Mouse (Mus musculus): Measurements from ENCODE around the gene Fcgr2b. TPM values are rescaled to one million over a fixed set of nuclear protein-coding genes. Genes with fewer than 3 reads are reported as not detected.
"Not testable (repeated sequence)": the region's sequence is repeated elsewhere in the genome, so short reads cannot be mapped to it uniquely, and the experiment has no call there.

Fcgr2b gene
- total RNA-seq, 2 experiments from 2014 or later: 7.0 to 11.3 TPM

- DNase-seq (ENCODE audit: low spot score in 2 of 2): no peak
These were observed 2.3 kb upstream of the Fcgr2b start for GRCm38 (mm10) chr1:170978601-170979000.

DNA sequence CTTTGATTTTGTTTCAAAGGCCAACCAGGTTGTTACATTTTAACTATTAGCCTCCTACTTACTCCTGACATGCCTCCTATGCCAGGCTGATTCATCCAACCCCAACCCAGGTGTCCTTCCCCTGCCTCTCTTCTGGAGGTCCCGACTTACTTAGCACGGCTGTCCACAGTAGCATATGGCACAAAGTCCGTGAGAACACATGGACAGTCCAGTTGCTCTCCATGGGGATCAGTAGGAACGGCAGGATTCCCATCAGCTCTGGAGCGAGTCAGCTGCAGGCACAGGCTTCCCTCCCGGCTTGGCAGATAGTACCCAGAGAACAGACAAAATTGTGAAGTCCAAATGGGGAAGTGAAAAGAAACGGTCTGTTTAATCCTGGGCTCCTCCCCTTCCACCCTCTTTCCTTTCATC lies 591 bp downstream of the Fcgr2b start:
- DNase-seq (ENCODE audit: low spot score in 2 of 2): no peak

- not testable (repeated sequence) for DNase-seq (ENCODE audit: low spot score in 2 of 2)
These were observed 997 bp downstream of the Fcgr2b start for GRCm38 (mm10) chr1:170975350-170975749.

DNA sequence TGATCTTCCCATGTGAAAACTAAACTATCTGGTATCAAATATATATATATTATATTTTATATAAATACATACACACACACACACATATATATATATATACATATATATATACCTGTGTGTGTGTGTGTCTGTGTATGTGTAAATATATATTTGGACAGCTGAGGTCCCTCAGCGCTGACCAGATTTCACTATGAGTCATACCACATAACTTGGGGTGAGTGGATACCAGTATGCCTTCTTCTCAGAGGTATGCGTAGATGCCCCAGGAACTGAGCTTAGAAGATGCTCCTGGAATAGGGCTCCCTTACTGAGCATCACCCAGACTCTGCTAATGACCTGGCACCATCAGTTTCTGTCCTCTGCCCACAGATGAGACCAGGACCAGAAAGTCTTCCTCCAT lies 1.6 kb downstream of the Fcgr2b start:
- DNase-seq (ENCODE audit: low spot score in 2 of 2): no peak

DNA sequence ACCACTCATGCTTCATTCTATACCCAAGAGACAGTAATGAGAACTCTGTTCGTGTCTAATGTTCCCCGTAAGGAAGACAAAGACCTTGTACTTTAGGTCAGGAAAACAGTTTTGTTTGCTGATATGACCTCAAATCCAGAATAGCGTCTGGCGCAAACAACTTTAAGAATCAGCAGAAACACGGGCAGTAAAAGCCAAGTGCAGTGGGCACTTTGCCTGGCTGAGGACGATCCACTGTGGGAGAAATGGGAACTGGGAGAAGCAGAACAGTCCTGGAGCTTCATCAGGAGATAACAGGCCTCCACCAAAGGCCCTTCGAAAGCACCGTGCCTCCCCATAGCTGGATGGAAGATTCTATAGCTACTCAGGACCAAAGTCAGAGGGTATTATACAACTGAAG lies 2.2 kb downstream of the Fcgr2b start:
- no peak for DNase-seq (ENCODE audit: low spot score in 2 of 2)

- DNase-seq (ENCODE audit: low spot score in 2 of 2): no peak
These were observed 3.4 kb downstream of the Fcgr2b start for GRCm38 (mm10) chr1:170972936-170973335.

- no peak for DNase-seq (ENCODE audit: low spot score in 2 of 2)
These were observed 3.9 kb downstream of the Fcgr2b start for GRCm38 (mm10) chr1:170972494-170972893.

- DNase-seq (ENCODE audit: low spot score in 2 of 2): no peak
These were observed 7.8 kb downstream of the Fcgr2b start for GRCm38 (mm10) chr1:170968576-170968975.

DNA sequence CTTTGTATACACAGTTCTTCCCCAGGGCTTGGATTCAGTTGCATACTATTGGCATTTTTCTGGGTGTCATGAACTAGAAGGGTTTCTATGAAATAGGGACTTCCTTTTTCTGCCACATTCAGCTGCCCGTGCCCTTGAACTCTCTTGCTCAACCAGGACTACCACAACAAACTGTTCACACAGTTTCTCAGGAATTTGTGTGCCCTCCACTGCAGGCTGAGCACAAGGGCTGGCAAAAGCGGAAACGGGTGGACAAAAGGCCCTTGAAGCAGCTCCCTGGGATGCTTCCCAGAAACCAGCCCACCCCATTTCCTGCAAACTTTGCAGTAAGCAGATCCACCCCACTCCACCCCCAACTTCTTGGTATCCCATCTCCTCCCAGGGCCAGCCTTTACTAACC lies 8.8 kb downstream of the Fcgr2b start:
- no peak for DNase-seq (ENCODE audit: low spot score in 2 of 2)

- no peak for DNase-seq (ENCODE audit: low spot score in 2 of 2)
These were observed 13.3 kb downstream of the Fcgr2b start for GRCm38 (mm10) chr1:170963087-170963486.

DNA sequence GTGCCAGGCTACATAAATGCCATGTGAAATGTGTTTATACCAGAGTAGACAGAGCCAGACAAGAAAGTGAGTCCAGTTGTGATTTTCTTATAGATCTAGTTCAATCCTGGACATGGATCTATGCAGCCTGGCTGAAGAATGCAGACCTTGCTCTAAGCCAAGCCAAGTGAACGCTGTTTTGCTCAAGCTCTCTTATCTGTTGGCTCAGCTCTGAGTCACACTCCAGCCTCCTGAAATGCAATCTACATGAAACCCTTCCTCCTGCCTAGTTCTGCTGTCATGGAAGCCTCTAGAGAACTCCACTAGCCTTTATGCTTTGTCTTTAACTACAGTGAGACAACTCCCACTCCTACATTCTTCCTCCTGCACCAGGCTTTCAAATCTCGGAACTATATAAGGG lies 14.0 kb downstream of the Fcgr2b start:
- no peak for DNase-seq (ENCODE audit: low spot score in 2 of 2)

- no peak for DNase-seq (ENCODE audit: low spot score in 2 of 2)
These were observed 15.2 kb downstream of the Fcgr2b start for GRCm38 (mm10) chr1:170961101-170961500.

GRCm38 (mm10) chr1:170959791-170960190 lies 16.6 kb downstream of the Fcgr2b start:
- DNase-seq (ENCODE audit: low spot score in 2 of 2): no peak

- DNase-seq (ENCODE audit: low spot score in 2 of 2): no peak
These were observed 18.1 kb downstream of the Fcgr2b start for GRCm38 (mm10) chr1:170958225-170958624.

- no peak for DNase-seq (ENCODE audit: low spot score in 2 of 2)
These were observed 23.2 kb downstream of the Fcgr2b start for GRCm38 (mm10) chr1:170953192-170953591.

DNA sequence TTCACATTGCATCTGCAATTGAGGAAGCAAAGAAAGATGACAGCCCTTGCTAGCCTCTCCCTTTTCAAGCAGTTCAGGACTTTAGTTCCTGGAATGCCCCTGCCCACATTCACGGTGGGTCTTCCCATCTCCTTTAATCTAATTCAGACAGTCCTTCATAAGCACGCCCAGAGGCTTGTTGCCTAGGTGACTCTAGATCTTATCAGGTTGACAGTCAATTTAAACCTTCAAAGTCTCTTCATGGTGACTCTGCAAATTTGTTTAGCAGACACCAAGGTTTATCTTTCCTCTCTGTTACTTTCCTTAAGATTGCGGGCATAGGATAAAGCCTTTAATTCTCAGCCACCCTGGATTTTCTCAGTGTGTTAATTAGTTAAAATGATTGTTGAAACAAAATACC lies 25.6 kb downstream of the Fcgr2b start:
- DNase-seq (ENCODE audit: low spot score in 2 of 2): no peak

GRCm38 (mm10) chr1:170944908-170945307 lies 31.4 kb downstream of the Fcgr2b start:
- DNase-seq (ENCODE audit: low spot score in 2 of 2): not testable (repeated sequence)

DNA sequence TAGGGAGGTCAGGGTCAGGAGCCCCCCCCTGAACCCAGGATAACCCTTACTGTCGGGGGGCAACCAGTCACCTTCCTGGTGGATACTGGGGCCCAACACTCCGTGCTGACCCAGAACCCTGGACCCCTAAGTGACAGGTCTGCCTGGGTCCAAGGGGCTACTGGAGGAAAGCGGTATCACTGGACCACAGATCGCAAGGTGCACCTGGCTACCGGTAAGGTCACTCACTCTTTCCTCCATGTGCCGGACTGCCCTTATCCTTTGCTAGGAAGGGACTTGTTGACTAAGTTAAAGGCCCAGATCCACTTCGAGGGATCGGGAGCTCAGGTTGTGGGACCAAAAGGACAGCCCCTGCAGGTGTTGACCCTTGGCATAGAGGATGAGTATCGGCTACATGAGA lies 32.2 kb downstream of the Fcgr2b start:
- not testable (repeated sequence) for DNase-seq (ENCODE audit: low spot score in 2 of 2)

DNA sequence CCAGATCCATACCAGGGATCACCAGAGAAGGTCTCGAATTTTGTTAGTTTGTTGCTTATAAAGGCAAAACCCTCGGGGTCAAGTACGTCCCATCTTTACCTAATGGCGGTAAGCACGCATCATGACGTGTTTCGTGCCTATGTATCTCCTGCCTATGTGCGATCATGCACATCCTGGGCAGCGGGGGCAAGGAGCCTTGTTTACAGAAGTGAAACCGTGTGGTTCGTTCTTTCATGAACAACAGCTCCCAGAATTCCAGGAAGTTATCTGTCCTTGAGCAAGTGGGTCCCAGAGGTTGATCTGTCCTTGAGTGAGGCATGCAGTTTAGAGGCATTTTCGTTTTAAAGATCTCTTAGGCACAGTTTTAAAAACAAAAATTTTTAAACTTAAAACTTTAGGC lies 37.1 kb downstream of the Fcgr2b start:
- no peak for DNase-seq (ENCODE audit: low spot score in 2 of 2)

DNA sequence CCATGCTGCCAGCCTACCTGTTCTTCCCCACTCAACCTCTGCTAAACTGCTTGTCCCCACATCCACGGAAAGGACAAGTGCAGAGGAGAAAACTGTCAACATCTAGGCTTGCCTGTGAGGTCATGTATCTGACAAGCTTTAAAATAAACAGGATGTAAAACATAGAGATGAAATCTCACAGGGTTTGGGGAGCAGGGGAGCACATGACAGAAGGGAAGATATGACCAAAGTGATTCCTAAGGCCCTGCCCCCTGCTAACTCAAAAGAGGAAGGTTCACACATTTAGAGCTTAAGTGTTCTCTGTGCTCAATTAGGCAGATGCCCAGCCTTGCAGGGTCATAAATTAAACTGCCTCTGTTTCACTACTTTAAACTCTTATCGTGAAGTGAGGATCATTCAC lies 42.0 kb downstream of the Fcgr2b start:
- DNase-seq (ENCODE audit: low spot score in 2 of 2): no peak

- DNase-seq (ENCODE audit: low spot score in 2 of 2): no peak
These were observed 42.4 kb downstream of the Fcgr2b start for GRCm38 (mm10) chr1:170933940-170934339.

DNA sequence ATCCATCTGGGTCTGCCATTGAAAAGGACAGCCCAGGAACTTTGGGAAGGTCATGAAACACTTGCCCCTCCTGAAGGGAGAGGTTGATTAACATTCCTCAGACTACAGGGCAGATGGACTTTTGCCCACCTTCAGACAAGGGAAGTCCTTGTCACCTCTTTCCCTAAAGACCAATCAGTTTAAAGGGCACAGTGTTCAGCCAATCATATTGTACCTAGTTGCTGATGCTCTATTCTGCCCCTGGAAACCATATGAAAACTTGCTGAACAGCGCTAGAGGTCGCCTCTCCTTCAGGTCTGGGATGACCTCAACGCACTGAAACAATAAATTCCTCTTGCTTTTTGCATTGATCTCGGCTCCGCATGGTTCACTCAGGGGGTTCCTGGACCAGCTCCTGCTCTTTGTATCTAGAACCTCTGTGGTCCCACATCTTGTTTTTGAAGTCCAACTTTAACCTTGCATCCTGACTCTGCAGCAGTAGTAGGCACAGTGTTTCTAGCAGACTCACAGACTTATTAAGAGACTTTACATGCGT lies 42.9 kb downstream of the Fcgr2b start:
- DNase-seq (ENCODE audit: low spot score in 2 of 2): no peak

GRCm38 (mm10) chr1:170932043-170932442 lies 44.3 kb downstream of the Fcgr2b start:
- no peak for DNase-seq (ENCODE audit: low spot score in 2 of 2)

DNA sequence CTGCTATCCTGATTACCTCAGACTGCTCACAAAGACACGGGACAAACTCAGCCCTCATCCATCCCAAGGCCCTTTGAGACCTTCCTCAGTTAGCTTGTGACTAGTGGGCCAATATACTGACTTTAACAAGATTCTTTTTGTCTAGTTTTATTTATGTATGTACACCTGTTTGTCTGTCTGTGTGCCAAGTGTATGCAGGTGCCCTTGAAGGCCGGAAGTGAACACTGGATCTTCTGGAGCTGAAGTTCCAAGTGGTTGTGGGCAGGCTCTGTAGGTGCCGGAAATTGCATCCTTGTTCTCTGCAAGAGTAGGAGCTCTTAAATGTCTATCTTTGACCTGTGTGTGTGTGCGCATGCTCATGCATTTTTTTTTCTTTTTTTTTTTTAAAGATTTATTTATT lies 47.1 kb downstream of the Fcgr2b start:
- DNase-seq (ENCODE audit: low spot score in 2 of 2): no peak
